Mouse (Mus musculus) megakaryocyte, adult 5-6 weeks (primary cell): Measurements from ENCODE around the gene Pax2. TPM values are rescaled to one million over a fixed set of nuclear protein-coding genes. Genes with fewer than 3 reads are reported as not detected.

Experiments
- ATAC-seq: 2 replicates; pipeline ENCODE4 v1.8.0; 2016; ENCODE audit warnings: mild to moderate bottlenecking, inconsistent platforms; ENCODE audit not compliant: poor library complexity, severe bottlenecking
- total RNA-seq, 2 experiments: library from RNA; stranded (forward) in 1 of 2; stranded (reverse) in 1 of 2; fragments of 153-499, 151-499 nt in 1 of 2; fragments of 221-1000, 200-1000 nt in 1 of 2; gene quantifications; 2 replicates each; pipeline versions ENCODE4 v1.2.3 to v1.2.4; 2015 to 2017

The Pax2 gene
- total RNA-seq, 2 experiments from 2014 or later = not detected

DNA sequence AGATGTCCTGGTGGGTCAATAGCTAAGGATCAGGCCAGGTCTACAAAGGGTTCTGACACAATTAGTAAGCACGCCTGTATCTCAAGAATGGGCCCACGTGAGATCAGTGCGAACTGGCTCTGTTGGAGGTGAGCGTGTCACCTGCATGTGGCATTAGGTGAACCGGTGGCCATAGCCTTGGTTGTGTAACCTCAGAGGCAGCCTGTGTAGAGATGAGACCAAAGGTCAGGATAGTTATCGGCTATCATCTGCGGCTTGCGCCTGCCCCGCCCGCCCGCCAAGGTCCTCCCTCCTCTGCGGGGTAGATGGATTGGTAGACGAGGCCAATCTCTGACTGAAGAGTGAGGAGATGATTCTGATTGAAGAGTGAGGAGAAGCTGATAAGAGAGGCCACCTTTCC is 15.7 kb downstream of the Pax2 start:
- no peak for ATAC-seq

DNA sequence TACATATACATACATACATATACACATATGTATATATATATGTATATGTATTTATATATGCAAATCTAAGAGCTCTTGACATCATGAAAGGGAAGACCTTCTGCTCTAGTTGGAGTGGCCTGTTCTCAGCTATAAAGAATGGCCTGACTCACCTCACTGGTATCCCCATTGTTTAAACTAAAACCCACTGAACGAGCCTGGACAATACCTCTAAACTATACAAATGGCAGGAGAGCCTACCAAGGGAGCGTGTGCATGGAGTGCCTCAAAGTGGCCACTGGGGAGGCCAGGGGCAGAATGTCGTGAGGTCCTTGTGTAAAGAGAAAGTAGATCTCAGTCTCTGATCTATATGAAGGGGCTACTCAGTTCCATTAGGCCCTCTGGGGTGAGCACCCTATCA is 26.1 kb downstream of the Pax2 start:
- ATAC-seq = no peak

DNA sequence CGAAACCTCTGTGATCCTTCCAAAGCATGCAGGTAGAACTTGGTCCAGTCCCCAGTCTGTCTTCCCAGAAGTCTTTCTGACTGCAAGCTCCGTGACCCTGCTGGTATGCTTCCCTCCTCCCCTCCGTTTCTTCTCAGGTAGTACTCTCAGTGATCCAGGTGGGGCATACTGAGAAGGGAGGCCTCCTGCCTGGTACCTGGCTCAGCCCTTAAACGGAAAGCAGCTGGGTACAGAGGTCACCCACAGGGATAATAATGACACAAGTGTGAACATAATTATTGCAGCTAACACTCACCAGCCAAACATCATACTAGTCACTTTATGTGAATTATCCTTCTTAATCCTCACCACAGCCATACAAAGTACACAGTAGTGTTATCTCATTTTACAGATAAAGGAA is 28.5 kb downstream of the Pax2 start:
- no peak for ATAC-seq

DNA sequence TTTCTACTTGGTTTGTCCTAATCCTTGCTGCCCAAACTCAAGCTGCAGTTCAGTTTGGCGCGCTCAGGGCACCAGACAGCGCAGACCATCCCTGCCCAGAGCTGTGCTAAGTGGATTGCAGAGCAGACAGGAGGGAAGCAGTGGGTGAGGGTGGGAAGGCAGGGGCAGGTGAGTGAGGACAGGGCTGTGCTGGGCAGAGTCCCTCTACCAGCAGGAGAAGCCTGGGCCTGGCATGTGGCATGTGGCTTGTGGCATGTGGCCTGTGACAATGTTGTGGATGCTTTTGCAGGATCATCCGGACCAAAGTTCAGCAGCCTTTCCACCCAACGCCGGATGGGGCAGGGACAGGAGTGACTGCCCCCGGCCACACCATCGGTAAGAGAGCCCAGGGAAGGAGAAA is 32.6 kb downstream of the Pax2 start:
- ATAC-seq = no peak

DNA sequence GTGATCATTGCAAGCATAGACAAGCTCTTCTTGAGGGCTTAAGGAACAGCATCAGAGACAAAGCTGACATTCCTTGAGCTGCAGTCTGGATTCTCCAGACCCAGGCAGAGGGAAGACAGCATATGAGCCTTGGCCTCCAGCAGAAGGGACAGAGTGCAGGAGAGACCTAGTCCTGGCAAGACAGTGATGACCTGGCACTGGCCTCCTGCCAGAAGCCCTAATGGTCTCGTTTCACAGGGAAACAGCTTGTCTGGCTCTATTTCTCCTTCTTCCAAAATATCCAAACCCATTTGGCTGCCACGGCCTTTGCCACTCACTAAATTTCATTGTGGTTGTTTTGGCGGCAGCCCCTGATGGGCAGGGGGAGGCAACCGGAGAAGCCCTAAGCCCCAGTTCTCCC is 36.1 kb downstream of the Pax2 start:
- ATAC-seq = no peak

DNA sequence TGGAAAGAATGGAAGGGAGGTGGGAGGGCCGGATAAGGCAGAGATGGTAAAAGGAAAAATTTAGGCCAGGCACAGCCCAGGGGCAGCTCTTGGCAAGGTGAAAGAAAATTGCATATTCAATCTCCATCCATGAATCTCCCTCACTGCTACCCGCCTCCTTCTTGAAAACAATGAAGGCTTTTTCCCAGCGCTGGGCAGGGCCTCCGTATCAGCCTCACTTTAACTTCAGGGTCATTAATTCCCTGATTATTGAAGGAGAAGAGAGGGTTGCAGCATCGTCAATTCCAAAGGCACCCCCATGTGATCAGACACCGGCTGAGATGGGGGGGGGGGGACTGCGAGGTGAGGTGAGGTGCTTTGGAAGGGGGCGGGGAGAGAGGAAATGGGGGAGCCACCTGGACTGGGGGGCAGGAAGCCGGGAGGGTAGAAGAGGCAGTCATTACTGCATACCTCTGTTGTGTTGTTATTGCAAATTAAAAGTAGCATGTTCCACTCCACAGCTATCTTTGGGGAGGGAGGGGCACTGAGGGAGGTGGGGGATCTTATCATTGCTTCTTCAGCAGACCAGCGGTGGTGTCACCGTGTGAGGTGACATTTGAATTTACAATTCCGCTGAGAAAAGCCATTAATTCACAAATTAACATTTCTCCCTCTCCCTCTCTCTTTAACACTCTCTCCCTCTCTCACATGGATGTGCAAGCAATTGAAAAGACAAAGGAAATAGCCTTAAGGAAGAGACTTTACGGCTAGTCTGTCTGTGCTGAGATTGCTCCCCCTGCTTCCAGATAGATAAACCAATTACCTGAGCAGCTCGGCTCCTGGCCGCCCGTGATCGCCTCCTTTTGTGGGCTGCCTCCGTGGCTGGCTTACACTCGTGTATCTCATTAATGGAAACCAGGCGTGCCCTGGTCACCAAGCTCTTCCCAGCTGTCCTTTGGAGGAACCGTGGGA is 41.5 kb downstream of the Pax2 start:
- ATAC-seq = no peak

DNA sequence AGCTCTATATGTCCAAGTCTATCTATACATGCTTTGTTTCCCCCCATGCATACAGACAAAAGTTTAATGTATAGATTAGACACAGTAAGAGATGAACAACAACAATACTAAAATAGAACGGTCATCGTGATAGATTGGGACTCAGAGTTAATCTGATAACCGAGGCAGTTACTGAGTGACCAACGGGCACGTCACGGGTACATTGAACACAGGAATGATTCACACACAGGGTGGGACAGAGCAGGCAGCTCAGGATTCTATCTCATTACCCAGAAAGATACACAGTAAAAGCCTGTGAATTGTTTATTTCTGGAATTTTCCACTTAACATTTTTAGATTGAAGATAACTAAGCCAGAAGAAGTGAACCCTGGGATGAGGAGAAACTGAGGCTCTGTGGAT is 42.9 kb downstream of the Pax2 start:
- no peak for ATAC-seq

DNA sequence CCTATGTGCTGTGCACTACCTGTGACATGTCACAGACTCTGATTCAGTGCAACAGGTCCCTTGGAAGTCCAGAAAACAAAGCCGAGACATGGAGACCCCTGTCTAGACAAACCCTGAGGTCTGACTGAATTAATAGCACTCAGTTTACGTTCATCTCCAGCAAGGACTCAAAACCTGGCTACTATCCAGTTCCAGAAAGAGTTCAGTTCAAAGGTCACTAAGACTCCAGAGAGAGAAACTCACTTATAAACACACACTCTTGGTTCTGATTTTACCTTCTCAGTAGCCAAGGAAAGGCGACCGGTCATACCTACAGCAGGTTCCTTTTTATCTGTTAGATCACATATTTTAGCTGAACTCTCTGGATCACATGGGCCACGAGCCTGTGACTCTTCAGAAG is 43.3 kb downstream of the Pax2 start:
- ATAC-seq = no peak

DNA sequence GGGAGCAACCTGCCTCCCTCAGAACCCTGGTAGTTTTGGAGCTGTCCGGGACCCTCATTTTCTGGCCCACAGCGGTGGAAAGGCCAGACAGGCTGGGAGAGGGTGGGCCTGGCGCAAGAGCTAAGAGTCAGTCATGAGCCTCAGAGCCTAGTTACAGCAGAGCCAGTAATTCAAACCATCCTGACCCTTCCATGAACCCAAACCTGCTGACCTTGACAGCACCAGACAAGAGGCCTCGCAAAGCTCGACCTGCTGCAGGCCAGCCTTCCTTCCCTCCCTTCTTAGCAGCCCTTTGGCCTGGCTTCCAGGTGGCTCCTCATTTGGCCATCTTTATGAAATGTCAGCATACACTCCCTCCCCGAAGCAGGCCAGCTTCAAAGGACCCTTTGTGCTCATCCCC is 44.5 kb downstream of the Pax2 start:
- no peak for ATAC-seq

DNA sequence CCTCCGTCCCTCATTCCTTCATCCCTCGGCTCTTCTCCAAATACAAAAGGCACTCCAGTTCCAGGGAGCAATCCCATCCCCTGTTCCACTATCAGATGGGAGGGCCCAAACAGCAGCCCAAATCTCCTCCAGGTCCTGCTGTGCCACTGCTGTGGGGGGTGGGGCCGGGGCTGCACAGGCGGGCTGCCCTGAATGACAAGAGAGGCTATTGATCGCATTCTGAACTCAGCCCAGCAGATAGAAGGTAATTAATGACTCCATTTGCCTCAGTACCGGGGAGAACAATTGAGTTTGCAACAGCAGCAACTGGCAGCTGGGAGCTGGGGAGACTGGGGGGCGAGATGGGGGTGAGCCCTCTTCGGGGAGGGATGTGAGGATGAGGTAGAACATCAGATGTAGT is 52.9 kb downstream of the Pax2 start:
- no peak for ATAC-seq

DNA sequence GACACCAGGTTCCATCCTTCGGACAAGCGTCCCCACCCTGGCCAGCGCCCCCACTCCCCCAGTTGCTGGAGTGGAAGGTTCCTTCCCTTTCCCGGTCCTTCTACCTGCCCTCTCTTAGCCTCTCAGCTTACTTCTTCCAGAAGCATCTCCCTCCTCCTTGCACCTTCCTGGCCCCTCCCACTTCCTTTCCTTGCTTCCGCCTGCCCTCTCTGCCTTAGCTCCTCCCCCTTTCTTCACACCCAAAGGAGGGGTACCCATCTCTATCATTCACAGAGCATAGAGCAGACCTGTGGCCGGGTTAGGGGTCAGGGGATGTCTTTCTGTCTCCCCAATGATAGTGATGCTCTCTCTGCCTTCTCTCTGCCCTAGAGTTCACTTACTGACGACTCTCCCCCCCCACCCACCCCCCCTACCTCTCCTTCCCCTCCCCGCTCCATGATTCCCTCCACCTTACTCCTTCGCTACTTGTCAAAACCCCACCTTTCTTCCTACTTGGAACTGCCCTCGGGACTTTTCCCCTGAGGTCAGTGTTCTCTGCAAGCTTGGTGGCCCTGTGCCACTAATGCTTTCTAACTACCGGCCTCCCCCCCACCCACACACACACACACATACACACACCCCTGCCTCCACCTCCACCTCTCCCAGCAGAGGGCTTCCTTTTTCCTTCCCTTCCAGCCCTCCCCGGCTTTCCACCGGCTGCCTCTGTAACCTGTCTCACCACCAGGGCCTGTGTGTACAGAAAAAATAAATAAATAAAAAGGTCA is 57.0 kb downstream of the Pax2 start:
- ATAC-seq = no peak

DNA sequence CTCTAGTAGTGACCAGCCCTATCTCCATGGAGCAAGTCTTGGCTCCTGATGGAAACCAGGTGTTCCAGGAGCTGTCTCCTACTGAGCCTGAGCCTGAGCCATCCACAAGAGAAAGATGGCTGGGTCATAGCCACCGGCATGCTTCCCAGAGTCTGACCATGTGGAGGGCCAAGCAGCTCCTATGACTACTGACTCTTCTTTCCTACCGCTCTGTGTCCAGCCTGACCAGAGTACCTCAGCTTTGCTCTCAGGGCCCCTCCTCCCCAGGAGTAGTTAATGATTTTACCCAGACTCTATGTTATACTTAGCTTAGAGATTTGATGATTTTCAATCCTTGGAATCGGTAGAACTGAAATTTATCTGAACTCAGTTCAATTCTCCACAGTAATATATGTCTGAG is 59.3 kb downstream of the Pax2 start:
- ATAC-seq = no peak

DNA sequence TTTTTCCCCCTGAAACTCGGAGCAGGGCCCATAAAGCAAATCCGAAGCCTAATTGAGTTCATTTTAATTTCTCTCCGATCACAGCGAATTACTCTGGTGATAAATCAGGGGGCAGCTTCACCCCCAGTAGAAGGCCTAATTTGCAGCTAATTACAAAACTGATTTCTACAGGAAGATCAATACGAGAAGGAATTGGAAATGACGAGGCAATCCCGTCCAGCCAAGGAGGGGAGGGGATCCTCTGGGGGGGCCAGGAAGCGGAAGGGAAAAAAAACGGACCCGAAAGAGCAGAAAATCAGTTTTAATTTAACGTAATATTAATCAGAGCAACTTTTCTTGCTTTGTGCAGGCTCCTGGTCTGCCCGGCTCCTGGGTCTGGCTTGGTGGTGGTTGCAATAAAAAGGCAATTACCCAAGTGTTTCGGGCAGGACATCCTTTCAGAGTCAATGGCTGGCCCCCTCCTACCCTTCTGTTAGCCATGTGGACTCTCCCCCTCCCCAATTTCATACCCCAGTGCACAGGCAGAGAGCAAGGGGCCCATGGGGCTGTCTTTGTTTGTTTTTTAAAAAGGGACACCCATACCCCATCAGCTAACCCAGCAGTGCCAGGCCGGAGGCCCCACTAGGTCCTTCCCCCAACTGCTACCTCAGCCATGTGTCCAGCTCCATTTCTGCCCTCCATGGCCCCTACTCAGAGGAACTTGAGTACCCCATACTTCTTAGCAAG is 61.7 kb downstream of the Pax2 start:
- no peak for ATAC-seq

DNA sequence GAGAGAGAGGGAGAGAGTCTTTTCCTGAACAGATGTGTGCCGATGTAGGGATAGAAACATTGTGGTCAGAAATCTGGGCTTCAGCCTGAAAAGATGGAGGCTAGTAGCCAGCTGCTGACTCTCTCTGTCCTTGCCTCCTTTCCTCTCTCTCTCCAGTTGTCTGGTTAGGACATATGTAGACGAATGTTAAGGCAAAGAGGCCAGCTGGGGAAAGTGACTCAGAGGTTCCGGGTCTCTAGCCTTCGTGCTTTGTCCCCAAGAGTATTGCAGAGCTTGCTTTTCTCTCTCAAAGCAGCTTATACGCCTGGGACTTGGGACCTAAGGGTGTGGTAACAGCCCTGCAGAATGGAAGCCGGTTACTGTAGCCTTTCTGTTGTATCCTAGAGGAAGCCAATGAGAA is 62.8 kb downstream of the Pax2 start:
- no peak for ATAC-seq

DNA sequence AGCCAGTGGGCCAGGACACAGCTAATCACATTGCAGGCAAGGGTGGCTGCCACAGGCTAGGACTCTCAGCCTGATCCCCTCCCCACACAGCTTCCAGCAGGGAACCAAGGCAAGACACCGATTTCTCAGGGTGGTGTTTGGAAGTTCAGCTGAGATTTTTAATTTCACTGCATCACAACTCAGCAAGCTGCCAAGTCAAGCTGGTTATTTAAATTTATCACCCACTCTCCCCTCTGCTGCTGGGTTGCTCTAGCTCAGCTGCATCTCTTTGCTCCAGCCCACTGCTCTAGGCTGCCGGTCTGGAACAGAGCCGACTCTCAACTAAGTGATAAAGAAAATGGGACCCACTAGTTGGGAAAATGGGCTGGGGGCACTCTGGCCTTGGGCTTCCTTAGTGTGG is 65.7 kb downstream of the Pax2 start:
- ATAC-seq = no peak

DNA sequence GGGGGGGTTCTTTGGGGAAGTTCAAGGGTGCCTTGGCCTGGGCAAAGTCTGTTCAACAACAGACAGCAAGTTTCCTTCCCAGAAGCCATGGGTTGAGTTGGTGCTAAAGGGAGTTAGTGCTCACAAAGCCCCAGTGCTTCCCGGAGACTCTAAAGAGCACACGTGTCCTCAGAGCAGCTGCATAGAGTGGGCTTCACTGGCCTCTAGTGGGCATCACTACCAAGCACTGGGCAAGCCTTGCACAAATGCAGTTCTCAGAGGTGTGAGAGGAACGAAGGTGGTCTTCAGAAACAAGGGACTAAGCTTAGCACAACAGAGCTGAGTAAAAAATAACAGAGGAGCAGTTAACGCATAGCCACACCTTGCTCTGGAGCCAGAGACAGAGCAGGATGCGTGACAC is 66.5 kb downstream of the Pax2 start:
- no peak for ATAC-seq

DNA sequence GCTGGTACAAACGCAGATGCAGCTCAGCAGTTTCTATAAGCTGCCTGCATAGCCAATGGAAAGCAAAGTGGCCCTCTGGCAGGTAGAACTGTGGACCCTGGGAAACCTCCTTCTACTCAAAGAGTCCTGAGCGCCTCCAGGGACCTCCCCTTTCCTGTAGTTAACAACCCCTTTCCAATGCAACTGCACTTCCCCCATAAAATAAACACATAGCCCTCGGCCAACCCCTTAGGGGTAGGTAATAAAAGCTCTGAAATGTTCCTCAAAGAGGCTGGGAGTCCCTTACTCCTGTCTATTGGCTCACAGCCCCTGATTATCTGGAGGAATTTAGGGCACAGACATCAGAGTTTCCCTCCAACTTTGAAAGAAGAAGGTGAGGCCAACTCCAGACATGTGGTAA is 67.8 kb downstream of the Pax2 start:
- no peak for ATAC-seq

DNA sequence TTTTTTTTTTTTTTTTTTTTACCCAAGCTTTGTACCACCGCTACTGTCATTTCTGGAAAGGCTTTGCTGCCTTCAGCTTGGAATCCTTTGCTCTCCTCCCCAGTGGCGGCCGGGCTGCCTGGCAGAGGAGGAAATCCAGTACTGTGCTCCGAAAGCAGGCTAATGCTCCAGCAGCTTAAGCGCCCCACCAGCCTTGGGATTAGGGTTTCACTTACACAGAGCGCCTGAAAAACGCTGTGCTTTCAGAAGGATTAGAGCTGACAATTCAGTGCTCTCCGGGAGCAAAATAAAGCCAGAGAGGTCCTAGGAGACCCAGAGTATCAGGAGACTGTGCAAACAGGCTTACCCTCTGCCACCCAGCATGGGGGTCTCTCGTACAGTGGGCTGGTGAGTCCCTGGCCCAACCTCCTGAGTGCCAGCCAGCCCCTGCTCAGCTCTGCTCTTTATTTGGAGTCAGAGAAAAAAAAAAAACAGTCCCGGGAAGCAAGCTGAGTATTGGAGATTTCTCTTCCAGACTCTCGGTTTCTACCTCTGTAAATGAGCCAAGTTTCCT is 69.4 kb downstream of the Pax2 start:
- no peak for ATAC-seq

DNA sequence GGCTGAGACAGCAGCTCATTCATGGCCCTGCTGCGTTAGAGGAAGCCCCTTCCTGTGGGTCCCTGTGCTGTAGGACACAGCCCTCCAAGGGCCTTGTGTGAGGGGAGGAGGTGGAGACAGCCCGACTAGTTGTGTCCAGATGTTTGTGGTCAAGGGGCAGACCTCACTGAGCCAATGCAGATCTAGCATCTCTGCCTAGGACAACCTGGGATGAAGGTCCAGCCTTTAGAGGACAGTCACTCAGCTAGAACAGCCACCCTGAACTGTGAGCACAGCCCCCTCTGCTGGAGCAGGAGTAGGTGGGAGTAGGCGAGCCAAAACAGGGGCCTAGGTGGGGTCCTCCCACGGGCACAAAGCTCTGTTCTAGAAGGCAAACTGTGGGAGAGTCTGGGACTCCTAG is 70.0 kb downstream of the Pax2 start:
- ATAC-seq = no peak

DNA sequence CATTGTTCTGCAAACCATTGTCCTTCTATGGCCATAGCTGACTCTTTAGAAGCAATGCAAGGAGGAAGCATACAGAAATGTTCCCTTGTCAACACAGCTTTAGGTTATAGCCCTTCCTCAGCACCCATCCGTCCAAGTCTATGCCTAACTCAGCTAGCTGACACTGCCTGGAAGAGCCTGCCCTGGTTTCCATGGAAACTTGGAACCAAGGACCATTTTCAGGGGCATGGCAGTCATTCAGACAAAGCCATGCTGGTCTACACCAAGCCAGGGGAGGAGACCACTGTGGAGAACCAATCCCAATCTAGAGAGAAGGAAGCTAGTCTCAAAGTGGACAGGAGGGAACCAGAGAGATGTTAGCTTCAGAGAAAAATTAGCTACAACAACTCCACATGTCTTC is 77.5 kb downstream of the Pax2 start:
- no peak for ATAC-seq
